Mouse (Mus musculus): ENCODE measurements around the gene Nek6. TPM values are rescaled to one million over a fixed set of nuclear protein-coding genes. Genes with fewer than 3 reads are reported as not detected.

Gene Nek6
- polyA plus RNA-seq, 1 experiment from 2014 or later: 72.9 TPM

DNA sequence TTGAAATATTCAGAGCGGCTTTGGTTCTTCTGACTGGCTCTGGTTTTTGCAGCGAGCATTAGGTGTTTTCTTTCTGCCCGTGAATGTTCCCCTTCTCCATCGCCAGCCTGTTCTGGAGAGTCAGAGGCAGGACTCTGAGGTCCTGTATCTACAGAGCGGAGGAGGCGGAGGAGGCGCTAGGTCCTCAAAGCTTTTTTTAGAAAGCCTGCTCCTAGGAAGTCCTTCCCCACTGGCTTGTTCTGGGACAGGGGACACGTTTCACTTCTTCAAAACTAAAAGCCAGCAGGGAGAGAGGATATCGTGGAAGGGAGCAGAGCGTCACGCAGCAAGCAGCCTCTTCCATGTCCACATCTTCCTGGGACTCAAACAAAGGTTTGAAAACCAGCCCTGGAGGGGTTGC is 26.9 kb upstream of the Nek6 start:
- Histone ChIP-seq H3K27me3 (no peaks in the 10 kb centered on the region), H3K4me1 (replicated peaks) (no peaks in the 10 kb centered on the region), H3K9ac (replicated peaks) (no peak overlapping the region), H3K36me3 (no peaks in the 10 kb centered on the region), H3K27ac (no peak overlapping the region), H3K4me3 (replicated peaks) (no peak overlapping the region), H3K9me3 (no peaks in the 10 kb centered on the region; the same call in 1 of the 2 replicates), H3K4me2 (replicated peaks) (no peak overlapping the region)
- no peak for ATAC-seq
- 83% methylated on average over 11 of the region's 11 CpGs for WGBS

GRCm38 (mm10) chr2:38485409-38485808 is 26.0 kb upstream of the Nek6 start:
- H3K27me3 ChIP-seq: no peaks in the 10 kb centered on the region
- H3K4me1 ChIP-seq (replicated peaks): no peaks in the 10 kb centered on the region
- H3K9me3 ChIP-seq: no peaks in the 10 kb centered on the region; the same call in 1 of the 2 replicates
- no peak overlapping the region for H3K4me2 ChIP-seq (replicated peaks)
- no peak for ATAC-seq
- no peak overlapping the region for H3K27ac ChIP-seq
- H3K4me3 ChIP-seq (replicated peaks): no peak overlapping the region
- H3K36me3 ChIP-seq: no peaks in the 10 kb centered on the region
- H3K9ac ChIP-seq (replicated peaks): no peak overlapping the region
- 86% methylated on average over 3 of the region's 3 CpGs for WGBS

DNA sequence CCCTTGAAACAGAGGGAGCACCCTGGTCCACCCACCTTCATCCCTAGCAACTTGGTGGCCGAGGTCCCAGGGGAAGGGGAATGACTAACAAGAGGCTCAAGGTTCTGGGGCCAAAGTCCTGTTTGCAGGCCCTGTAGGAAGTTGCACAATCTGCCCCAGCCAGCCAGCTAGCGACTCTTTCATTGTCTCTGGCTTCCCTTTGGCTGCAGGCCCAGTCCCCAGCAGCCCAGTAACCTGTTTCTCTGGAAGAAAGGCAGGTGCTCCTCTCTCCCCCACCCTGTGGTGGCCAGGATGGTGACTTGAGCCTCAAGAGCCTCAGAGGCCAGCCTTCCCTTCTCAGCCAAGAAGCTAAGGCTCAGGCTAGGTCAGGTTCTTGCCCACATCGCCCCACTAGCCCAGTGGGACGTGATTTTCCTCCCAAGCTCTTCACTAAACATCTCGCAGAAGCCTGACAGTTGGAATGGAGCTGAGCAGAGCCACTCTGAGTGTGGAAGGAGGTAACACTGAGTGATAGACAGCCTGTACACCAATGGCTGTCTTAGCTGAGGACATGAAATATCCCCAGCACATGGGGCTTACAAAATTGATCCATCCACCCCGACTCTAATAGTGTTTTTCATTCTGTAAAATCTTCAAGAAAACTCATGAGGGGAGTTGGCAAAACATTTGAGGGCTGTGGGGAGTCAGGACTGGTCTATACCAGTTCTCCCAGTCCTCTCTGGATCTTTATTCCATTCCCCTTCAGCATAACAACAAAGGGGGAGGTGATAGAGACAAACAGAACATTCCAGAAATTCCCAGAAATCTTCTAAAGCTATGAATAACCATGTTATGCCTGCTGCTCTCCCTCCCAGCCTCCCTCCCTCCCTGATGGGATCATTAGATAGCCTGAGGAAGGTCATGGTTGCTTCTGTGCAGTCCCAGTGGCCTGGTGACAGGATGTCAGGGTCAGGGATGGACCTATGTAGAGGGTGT is 25.2 kb upstream of the Nek6 start:
- Histone ChIP-seq H3K4me1 (replicated peaks) (no peaks in the 10 kb centered on the region), H3K9me3 (no peaks in the 10 kb centered on the region; the same call in 1 of the 2 replicates), H3K27ac (no peak overlapping the region), H3K4me2 (replicated peaks) (no peak overlapping the region), H3K36me3 (no peaks in the 10 kb centered on the region), H3K4me3 (replicated peaks) (no peak overlapping the region), H3K9ac (replicated peaks) (no peak overlapping the region), H3K27me3 (no peaks in the 10 kb centered on the region)
- ATAC-seq: no peak
- WGBS: 78% methylated on average over 6 of the region's 6 CpGs

- no peak overlapping the region for H3K4me3 ChIP-seq (replicated peaks)
- H3K4me2 ChIP-seq (replicated peaks): no peak overlapping the region
- no peaks in the 10 kb centered on the region for H3K4me1 ChIP-seq (replicated peaks)
- peaks cover 5% of the 10 kb centered on the region; the same call in 1 of the 2 replicates for H3K9me3 ChIP-seq
- H3K9ac ChIP-seq (replicated peaks): no peak overlapping the region
- H3K36me3 ChIP-seq: no peaks in the 10 kb centered on the region
- H3K27ac ChIP-seq: no peak overlapping the region
- ATAC-seq: no peak
- no peaks in the 10 kb centered on the region for H3K27me3 ChIP-seq
These were observed 13.8 kb upstream of the Nek6 start for GRCm38 (mm10) chr2:38497594-38497993.

- no peaks in the 10 kb centered on the region for H3K9me3 ChIP-seq
- no peaks in the 10 kb centered on the region for H3K36me3 ChIP-seq
- no peaks in the 10 kb centered on the region for H3K27me3 ChIP-seq
- ATAC-seq: no peak
- WGBS: 23% methylated on average over 1 of the region's 1 CpGs
- H3K4me2 ChIP-seq (replicated peaks): no peak overlapping the region
- no peaks in the 10 kb centered on the region for H3K4me1 ChIP-seq (replicated peaks)
- no peak overlapping the region for H3K27ac ChIP-seq
- no peak overlapping the region for H3K9ac ChIP-seq (replicated peaks)
- no peak overlapping the region for H3K4me3 ChIP-seq (replicated peaks)
These were observed 9.8 kb upstream of the Nek6 start for GRCm38 (mm10) chr2:38501606-38502005.

DNA sequence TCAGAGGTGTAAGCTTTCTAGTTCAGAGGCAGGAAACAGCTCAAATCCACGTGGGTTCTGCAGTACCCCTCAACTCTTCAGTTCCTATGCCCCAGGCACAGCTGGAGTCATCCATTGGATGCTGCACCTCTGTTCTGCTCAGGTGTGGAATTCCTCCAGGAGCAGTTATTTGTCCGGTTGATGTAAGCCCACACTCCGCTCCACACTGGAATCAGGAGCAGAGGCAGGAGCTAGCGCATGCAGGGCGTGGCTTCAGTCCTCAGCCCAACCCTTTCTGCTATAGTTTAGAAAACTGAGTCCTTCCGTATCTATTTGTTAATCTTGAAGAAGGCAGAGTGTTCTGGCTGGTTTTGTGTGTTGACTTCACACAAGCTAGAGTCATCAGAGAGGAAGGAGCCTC is 9.3 kb upstream of the Nek6 start:
- Histone ChIP-seq H3K4me3 (replicated peaks) (no peak overlapping the region), H3K27me3 (no peaks in the 10 kb centered on the region), H3K27ac (no peak overlapping the region), H3K9me3 (no peaks in the 10 kb centered on the region), H3K4me2 (replicated peaks) (no peak overlapping the region), H3K4me1 (replicated peaks) (no peaks in the 10 kb centered on the region), H3K36me3 (no peaks in the 10 kb centered on the region), H3K9ac (replicated peaks) (no peak overlapping the region)
- ATAC-seq: no peak
- WGBS: 67% methylated on average over 6 of the region's 6 CpGs

DNA sequence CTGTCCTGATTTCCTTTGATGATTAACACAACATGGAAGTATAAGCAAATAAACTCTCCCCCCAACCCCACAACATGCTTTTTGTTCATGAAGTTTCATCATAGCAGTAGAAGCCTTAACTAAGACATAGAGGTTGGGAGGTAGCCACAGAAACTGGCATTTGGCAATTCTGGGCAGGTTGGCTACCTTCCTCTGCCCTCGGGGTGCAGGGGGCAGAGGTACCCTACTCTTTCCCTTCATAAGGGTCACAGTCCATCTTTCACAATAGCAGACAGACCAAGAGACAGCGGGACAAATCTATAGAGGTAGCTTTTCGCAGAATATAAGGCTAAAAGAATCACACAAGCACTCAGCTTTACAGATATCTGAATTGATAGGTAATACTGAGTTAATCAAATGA is 8.7 kb upstream of the Nek6 start:
- WGBS: 91% methylated on average over 3 of the region's 3 CpGs
- no peak overlapping the region for H3K9ac ChIP-seq (replicated peaks)

GRCm38 (mm10) chr2:38504311-38504710 is 7.1 kb upstream of the Nek6 start:
- Histone ChIP-seq H3K4me1 (replicated peaks) (no peaks in the 10 kb centered on the region), H3K4me2 (replicated peaks) (no peak overlapping the region), H3K4me3 (replicated peaks) (no peak overlapping the region), H3K36me3 (no peaks in the 10 kb centered on the region), H3K9ac (replicated peaks) (no peak overlapping the region), H3K27ac (no peak overlapping the region), H3K9me3 (no peaks in the 10 kb centered on the region), H3K27me3 (no peaks in the 10 kb centered on the region)
- WGBS: 67% methylated on average over 6 of the region's 6 CpGs
- ATAC-seq: no peak

More for the DNA sequence above, 8.7 kb upstream of the Nek6 start:
- Histone ChIP-seq H3K27ac (no peak overlapping the region), H3K4me3 (replicated peaks) (no peak overlapping the region), H3K4me2 (replicated peaks) (no peak overlapping the region), H3K36me3 (no peaks in the 10 kb centered on the region), H3K27me3 (no peaks in the 10 kb centered on the region), H3K4me1 (replicated peaks) (no peaks in the 10 kb centered on the region), H3K9me3 (no peaks in the 10 kb centered on the region)
- ATAC-seq: no peak

- WGBS: 94% methylated on average over 1 of the region's 1 CpGs
- Histone ChIP-seq H3K4me1 (replicated peaks) (peaks cover 8% of the 10 kb centered on the region), H3K27me3 (no peaks in the 10 kb centered on the region), H3K36me3 (no peaks in the 10 kb centered on the region), H3K4me3 (replicated peaks) (no peak overlapping the region), H3K27ac (no peak overlapping the region), H3K4me2 (replicated peaks) (no peak overlapping the region), H3K9me3 (no peaks in the 10 kb centered on the region), H3K9ac (replicated peaks) (no peak overlapping the region)
- no peak for ATAC-seq
These were observed 4.3 kb upstream of the Nek6 start for GRCm38 (mm10) chr2:38507181-38507580.

DNA sequence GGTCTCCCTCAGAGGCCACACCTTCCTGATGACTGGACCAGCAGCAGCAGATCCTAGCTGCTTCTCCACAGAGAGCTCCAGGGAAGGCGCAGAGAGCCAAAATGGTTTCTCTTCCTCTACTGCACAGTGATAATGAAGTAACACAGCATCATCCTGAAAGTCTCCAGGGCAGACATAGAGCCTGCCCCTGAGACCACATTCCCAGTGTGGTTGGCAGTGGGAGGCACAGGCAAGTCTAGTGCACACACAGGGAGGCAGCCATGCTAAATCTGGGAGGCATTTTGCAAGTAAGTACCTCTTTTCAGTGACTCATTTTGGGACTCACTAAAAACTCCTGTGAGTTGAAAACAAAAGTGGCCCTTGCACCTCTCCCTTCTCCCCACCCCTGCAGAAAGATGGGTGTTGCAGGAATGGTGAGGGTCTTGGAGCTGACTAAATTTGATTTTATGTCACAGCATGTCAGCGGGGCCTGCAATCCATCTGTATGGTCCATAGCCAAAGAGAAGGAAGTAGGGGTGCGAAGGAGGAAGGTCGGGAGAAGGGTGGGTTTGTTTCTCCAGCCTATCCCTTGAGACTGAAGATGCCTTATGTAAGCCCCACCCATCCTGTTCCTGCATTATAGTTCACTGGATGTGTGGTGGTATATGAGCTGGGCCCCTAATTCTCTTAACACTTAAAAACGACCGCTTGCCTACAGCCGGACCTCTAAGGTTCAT is 2.3 kb upstream of the Nek6 start:
- Histone ChIP-seq H3K27me3 (no peaks in the 10 kb centered on the region), H3K9ac (replicated peaks) (no peak overlapping the region), H3K27ac (no peak overlapping the region), H3K4me1 (replicated peaks) (peaks cover 28% of the 10 kb centered on the region), H3K4me2 (replicated peaks) (no peak overlapping the region), H3K4me3 (replicated peaks) (no peak overlapping the region), H3K36me3 (no peaks in the 10 kb centered on the region), H3K9me3 (no peaks in the 10 kb centered on the region)
- no peak for ATAC-seq
- 85% methylated on average over 7 of the region's 7 CpGs for WGBS

DNA sequence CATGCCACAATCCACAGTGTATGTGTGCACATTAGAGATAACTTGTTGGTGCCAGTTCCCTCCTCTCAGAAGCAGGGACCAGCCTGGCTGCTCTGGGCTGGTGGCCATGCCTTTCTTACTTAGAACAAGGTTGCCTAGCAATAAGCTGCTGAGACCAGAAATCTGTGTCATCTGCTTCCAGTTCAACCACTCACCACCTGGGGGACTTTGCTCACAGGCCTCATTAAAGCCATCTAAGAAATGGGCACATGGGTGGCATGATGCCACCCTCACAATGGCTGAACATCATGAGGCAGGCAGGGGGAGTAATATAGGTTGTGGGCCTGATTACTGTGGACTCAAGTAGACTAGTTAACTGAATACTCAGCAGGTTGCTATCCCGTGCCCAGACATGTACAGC is 1.3 kb upstream of the Nek6 start:
- ATAC-seq: no peak; the same call in 1 of the 2 replicates
- Histone ChIP-seq H3K4me2 (replicated peaks) (no peak overlapping the region), H3K4me1 (replicated peaks) (peaks cover 37% of the 10 kb centered on the region), H3K27me3 (no peaks in the 10 kb centered on the region), H3K4me3 (replicated peaks) (no peak overlapping the region), H3K27ac (no peak overlapping the region; the same call in 1 of the 2 replicates), H3K9ac (replicated peaks) (no peak overlapping the region), H3K9me3 (no peaks in the 10 kb centered on the region), H3K36me3 (no peaks in the 10 kb centered on the region)
- 85% methylated on average over 1 of the region's 1 CpGs for WGBS
